In genomic region chr14:57329600-57329999, GRCm38 (mm10) we compare ENCODE assay signal across 22 mouse cellular contexts.
DNase-seq lines count a peak whose midpoint lies in the region; ATAC-seq and TF ChIP-seq lines count a peak whose summit lies in the region.
"Had no signal": no experiment of that assay in that cellular context is flagged by ENCODE, and none has a peak within 500 bp of the region (broad histone marks: within the 10 kb centered on the region; RNA-seq: fewer than 3 reads in every experiment).

No protein-coding gene starts in this region.

- no peaks in the 10 kb centered on the region for H3K4me1 ChIP-seq in hindbrain, embryonic 16.5 days (ENCODE audit: control insufficient read depth, insufficient read depth, low read depth, low read length)
- H3K4me1 ChIP-seq in hindbrain, embryonic 11.5 days (replicated peaks; ENCODE audit: control insufficient read depth, insufficient read depth, low read length): no peaks in the 10 kb centered on the region
- H3K4me1 ChIP-seq in lung, postnatal 0 days (ENCODE audit: insufficient read depth, low read depth, low read length): no peaks in the 10 kb centered on the region
- H3K4me1 ChIP-seq: embryonic facial prominence, embryonic 10.5 days; forebrain, embryonic 15.5 days; neural tube, embryonic 15.5 days had no signal

- H3K27me3 ChIP-seq in hindbrain, embryonic 16.5 days (replicated peaks; ENCODE audit: control insufficient read depth, insufficient read depth, low read length): no peaks in the 10 kb centered on the region
- H3K27me3 ChIP-seq in hindbrain, embryonic 11.5 days (ENCODE audit: control insufficient read depth, insufficient read depth, low read length): no peaks in the 10 kb centered on the region
- H3K27me3 ChIP-seq in lung, postnatal 0 days (replicated peaks; ENCODE audit: insufficient read depth, low read length): no peaks in the 10 kb centered on the region
- H3K27me3 ChIP-seq: forebrain, embryonic 15.5 days; neural tube, embryonic 15.5 days had no signal

- no peak for DNase-seq in hindbrain, embryonic 11.5 days (ENCODE audit: low spot score)
- peak; percentile 10 for DNase-seq in Muller cell, postnatal 12 days (ENCODE audit: inconsistent ontology term)
- DNase-seq in cerebellum, adult 18-20 months: peak; percentile 42 to 53
- peak; percentile 77 to 83 for DNase-seq in cerebellum, postnatal 14 days
- no peak for DNase-seq in lung, postnatal 0 days (ENCODE audit: low spot score)
- DNase-seq: adrenal gland, postnatal 36 days; gastrocnemius, postnatal 10 days; heart, postnatal 4 days; kidney, postnatal 36 days; liver, postnatal 0 days; lung, postnatal 10 days; right cerebral cortex, adult 18-20 months; right cerebral cortex, postnatal 4 days; thymus, postnatal 14 days had no signal

- no peak overlapping the region for H3K9ac ChIP-seq in hindbrain, embryonic 16.5 days (ENCODE audit: low read depth, low read length)
- no peak overlapping the region for H3K9ac ChIP-seq in hindbrain, embryonic 11.5 days (ENCODE audit: low read depth, low read length)
- H3K9ac ChIP-seq in lung, postnatal 0 days (replicated peaks; ENCODE audit: low read depth): no peak overlapping the region
- H3K9ac ChIP-seq: forebrain, embryonic 15.5 days; liver, postnatal 0 days; neural tube, embryonic 15.5 days had no signal

- H3K4me3 ChIP-seq in hindbrain, embryonic 16.5 days (ENCODE audit: low read length): no peak overlapping the region
- H3K4me3 ChIP-seq in hindbrain, embryonic 11.5 days (ENCODE audit: low read depth, low read length): no peak overlapping the region
- no peak overlapping the region for H3K4me3 ChIP-seq in lung, postnatal 0 days (ENCODE audit: low read depth, low read length)
- H3K4me3 ChIP-seq: embryonic facial prominence, embryonic 10.5 days; forebrain, embryonic 15.5 days; heart, embryonic 10.5 days; neural tube, embryonic 15.5 days had no signal

- 70% methylated on average over 15 of the region's 15 CpGs for WGBS in hindbrain, embryonic 16.5 days
- 92% methylated on average over 15 of the region's 15 CpGs for WGBS in hindbrain, embryonic 11.5 days
- WGBS in lung, postnatal 0 days: 83% methylated on average over 15 of the region's 15 CpGs

- H3K27ac ChIP-seq in hindbrain, embryonic 16.5 days (ENCODE audit: low read depth, low read length): no peak overlapping the region
- H3K27ac ChIP-seq in hindbrain, embryonic 11.5 days (ENCODE audit: low read depth, low read length): no peak overlapping the region
- no peak overlapping the region for H3K27ac ChIP-seq in lung, postnatal 0 days (ENCODE audit: low read length)
- H3K27ac ChIP-seq: embryonic facial prominence, embryonic 10.5 days; forebrain, embryonic 15.5 days; heart, embryonic 10.5 days; neural tube, embryonic 15.5 days had no signal

- no peak overlapping the region for H3K4me2 ChIP-seq in hindbrain, embryonic 16.5 days (ENCODE audit: low read length)
- no peak overlapping the region for H3K4me2 ChIP-seq in hindbrain, embryonic 11.5 days (replicated peaks; ENCODE audit: low read depth, low read length)
- H3K4me2 ChIP-seq in lung, postnatal 0 days (replicated peaks; ENCODE audit: low read depth, low read length): no peak overlapping the region
- H3K4me2 ChIP-seq: forebrain, embryonic 15.5 days; midbrain, embryonic 11.5 days; neural tube, embryonic 15.5 days had no signal

- no peak for TF ChIP-seq EP300 in lung, postnatal 0 days (IDR thresholded peaks at IDR 0.05)

- ATAC-seq in hindbrain, embryonic 16.5 days: peak; percentile 40; the same call in 1 of the 2 replicates
- ATAC-seq in hindbrain, embryonic 11.5 days (ENCODE audit: low FRiP score): no peak
- no peak for ATAC-seq in lung, postnatal 0 days
- ATAC-seq in frontal cortex, adult (ENCODE audit: low TSS enrichment): no peak
- ATAC-seq: forebrain, embryonic 15.5 days; intestine, postnatal 0 days; liver, postnatal 0 days had no signal

- no peaks in the 10 kb centered on the region for H3K9me3 ChIP-seq in hindbrain, embryonic 16.5 days (ENCODE audit: control insufficient read depth, low read length)
- H3K9me3 ChIP-seq in hindbrain, embryonic 11.5 days (ENCODE audit: control insufficient read depth, low read length): no peaks in the 10 kb centered on the region
- H3K9me3 ChIP-seq in lung, postnatal 0 days (ENCODE audit: low read length): no peaks in the 10 kb centered on the region
- H3K9me3 ChIP-seq: embryonic facial prominence, embryonic 10.5 days; forebrain, embryonic 15.5 days; heart, embryonic 10.5 days; neural tube, embryonic 15.5 days had no signal

- no peak for TF ChIP-seq CTCF in lung, postnatal 0 days (IDR thresholded peaks at IDR 0.05)

- no peaks in the 10 kb centered on the region for H3K36me3 ChIP-seq in hindbrain, embryonic 16.5 days (ENCODE audit: control insufficient read depth, insufficient read depth, low read length)
- H3K36me3 ChIP-seq in hindbrain, embryonic 11.5 days (ENCODE audit: control insufficient read depth, insufficient read depth, low read length): no peaks in the 10 kb centered on the region
- no peaks in the 10 kb centered on the region for H3K36me3 ChIP-seq in lung, postnatal 0 days (ENCODE audit: insufficient read depth, low read length)
- H3K36me3 ChIP-seq: embryonic facial prominence, embryonic 10.5 days; forebrain, embryonic 15.5 days; heart, embryonic 10.5 days; neural tube, embryonic 15.5 days had no signal

Comparison
In these comparisons a context has a peak if more than half of its experiments do, and no peak if none do; other contexts are left out.
1. DNase-seq: peak in Muller cell, postnatal 12 days (single experiment), cerebellum, adult 18-20 months (2 of 2) and cerebellum, postnatal 14 days (2 of 2); none in hindbrain, embryonic 11.5 days (single experiment) and lung, postnatal 0 days (single experiment).